Mouse (Mus musculus) adrenal gland, adult 18-20 months (tissue): ENCODE measurements at regions not wholly inside any gene's neighbourhood (a gene's known extent, or its start where the extent isn't known, plus 50 kb on each side); places are given as distances from the start of the nearest gene placed in this dataset.

ENCODE experiments used
- DNase-seq, 2 experiments: peaks; one replicate each; pipeline ENCODE4 v3.0.0; 2021 to 2022; ENCODE audit warnings: low spot score in 2 of 2

DNA sequence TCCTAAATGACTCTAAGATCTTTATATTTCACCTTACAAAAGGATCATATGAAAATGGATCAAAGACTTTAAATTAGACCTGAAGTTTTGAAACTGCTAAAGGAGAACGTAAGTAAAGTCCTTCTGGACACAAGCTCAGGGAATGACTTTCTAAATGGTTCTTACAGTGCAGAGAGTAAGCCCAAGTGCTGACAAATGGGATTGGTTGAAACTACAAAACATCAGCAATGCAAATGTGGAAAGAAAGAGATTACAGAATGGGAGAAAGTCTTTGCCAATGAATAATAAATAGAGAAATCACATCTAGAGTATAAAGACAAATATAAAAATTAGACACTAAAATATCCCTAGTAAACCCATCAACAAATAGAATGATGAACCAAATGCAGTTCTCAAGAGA lies 263.9 kb downstream of the Atp10a start:
- no peak for DNase-seq

DNA sequence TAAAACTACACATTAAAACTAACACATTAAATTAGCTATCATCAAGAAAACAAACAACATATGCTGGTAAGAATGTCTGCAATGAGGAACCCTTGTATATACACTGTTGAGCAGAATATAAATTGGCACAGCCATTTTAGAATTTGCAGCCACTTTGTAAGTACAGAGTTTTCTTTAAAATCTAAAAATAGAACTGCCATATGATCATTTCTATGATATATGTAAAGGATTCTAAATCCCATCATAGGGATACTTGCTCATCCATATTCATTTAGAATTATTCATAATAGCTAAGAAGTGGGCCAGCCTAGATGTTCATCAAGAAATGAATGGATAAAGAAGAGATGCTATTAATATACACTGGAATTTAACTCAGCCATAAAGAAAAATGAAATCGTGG lies 264.3 kb downstream of the Atp10a start:
- no peak for DNase-seq

DNA sequence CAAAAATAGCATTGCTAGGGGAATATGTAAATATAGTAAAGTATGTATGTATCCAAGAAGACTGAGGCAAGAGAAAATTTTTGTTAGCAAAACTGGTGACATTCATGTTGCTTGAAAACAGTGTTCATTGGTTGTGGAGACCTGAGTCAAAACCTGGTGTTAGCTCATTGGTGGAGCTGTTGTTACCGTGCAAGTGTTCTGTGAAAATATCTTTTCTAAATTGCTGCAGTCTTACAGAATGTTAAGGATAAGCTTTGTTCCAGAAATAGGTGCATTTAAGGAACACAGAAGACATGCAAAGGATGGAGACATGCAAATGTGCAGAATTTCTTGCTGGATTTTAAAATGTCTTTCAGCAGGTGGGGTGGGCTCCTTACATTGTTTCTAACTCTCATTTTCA lies 269.0 kb downstream of the Atp10a start:
- no peak for DNase-seq

DNA sequence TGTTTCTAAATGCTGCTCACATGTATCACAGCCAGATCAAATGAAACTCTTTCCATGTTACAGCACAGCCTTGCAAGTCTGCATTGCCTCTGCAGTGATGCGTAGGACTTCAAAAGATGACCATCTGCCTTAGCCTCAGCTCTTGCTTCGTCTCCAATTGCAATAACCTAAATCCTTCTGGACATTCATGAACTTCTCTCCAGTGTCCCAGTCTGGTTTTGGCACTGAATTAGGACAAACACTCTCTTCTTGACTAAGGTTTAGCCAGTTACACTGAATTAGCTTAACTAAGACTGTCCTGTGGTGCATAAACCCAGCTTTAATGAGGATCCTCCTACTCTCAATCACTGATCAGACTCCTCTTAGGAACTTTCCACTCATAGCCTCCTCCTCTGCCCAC lies 269.4 kb downstream of the Atp10a start:
- no peak for DNase-seq

DNA sequence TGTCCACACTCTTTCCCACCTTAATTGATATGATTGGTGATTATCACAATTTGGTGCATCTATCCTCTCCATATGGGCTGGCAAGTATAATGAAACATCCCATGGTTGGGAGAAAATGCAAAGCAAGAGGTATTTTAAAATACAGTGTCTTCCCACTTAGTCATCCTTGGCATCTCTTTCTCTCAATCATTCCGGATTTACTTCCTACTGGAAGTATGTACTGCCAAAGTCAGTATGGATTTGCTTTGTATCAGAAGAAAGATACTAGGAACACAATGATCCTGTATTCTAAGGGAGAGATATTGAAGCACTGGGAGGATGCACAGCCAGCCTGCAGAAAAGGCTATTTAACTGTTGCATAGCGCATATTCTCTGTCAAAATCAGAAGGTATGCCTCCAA lies 271.1 kb upstream of the Ube3a start:
- no peak for DNase-seq

DNA sequence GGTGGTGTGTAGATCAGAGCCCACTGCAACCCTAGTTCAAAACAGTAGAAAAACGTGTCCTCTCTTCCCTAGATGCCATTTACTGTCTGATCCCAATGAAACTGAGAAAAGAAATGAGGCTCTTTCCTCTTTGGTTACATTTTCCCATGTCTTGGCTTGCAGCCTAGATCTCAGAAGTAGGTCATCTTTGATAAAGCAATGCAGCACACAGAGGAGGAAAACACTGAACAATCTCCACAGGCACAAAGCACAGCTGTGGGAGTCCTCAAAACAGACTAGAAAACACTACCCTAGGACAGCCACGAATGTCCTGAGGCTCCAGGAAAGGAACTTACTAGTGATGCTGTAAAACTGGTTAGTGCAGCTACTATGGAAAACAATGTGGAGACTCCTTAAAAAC lies 221.4 kb upstream of the Ube3a start:
- peak; percentile 8 to 19 for DNase-seq

DNA sequence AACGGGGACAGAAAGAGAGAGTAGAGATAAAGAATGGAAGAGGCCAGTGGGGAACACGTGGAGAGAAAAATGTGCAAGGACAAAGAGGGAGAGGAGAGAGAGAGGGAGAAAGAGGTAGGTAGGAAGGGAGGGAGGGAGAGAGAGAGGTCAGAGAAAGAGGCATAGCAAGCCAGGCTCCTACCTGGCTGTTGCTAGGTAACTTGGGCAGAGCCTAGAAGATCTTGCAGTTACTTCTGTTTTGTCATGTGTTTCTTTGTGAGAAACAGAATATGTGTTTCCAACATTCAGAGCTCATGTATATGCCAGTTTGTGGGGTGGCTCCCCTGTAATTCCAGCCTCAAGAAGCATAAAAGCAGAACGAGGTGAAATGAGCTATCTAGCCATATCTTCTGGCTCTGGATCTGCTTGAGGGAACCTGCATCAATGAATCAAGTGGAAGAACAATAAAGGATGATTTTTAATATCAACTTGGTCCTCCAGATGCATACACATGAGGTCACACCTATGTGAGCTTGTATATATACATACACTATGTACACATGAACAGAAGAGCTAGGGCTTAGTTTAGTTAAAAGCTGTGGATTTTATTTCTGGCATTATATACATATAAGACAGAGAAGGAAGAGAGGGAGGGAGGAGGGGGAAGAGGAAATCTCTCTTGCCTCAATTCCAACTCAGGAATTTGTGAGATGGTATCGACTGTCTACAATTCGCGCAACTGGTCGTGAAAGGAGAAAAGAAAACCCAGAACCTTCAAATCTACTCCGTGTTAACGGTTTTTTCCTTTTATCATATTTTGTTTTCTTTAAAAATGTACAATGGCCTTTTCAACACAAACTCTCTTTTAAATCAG lies 214.9 kb upstream of the Ube3a start:
- no peak for DNase-seq

DNA sequence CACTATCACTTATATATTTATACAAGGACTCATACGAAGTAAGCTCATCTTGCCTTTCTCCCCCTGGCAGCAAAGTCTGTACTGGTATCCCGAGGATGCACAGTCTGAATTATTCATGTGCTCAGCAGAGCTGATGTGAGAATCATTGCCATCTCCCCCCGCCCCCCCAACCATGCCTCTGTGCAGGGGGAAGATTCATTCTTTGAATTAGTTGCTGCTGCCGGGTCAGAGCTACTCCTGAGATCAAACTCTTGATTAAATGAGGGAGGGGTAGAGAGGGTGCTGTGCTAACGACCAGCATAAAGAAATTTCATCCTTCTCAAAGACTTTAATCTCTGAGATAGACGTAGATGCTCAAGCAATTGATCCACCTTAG lies 214.3 kb upstream of the Ube3a start:
- DNase-seq, result no peak

DNA sequence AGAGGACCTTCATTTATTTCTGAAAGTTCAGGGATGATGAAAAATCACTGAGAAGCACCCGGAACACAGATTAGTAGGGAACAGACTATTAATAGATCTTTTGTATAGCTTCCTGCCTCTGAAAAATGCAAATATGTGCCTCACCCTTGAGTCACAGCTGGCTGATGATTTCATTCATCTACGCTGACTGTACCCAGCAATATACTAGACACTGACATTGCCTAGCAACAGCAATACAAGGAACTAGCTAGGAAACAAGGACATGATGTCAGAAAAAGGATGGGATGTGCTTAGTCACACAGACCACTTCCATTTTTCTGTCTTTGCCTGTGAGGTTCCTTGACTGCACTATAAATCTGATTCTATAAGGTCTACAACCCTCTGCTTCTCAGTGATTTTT lies 201.1 kb upstream of the Ube3a start:
- DNase-seq, result no peak
